In the genomic region with DNA sequence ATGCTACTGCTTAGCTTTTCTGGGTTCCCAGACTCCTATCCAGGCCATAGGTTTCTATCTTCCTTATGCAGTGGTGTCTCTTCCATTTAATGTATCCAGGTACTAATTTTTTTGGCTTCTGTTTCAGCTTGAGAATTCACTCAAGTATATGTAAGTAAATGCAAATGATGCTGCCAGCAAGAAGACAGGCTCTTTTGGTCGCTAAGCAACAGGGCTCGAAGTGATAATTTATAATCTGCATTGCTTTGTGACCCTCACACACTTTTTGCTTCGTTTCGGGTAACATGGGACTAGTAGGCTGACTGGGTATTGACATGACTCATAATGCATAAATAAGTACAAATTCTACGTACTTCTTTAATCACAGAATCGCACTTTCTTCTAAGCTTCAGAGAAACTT, we compare ENCODE assay signal across 19 mouse cellular contexts.
DNase-seq lines count a peak whose midpoint lies in the region; ATAC-seq and TF ChIP-seq lines count a peak whose summit lies in the region.
"Had no signal": no experiment of that assay in that cellular context is flagged by ENCODE, and none has a peak within 500 bp of the region (broad histone marks: within the 10 kb centered on the region; RNA-seq: fewer than 3 reads in every experiment).

No protein-coding gene starts in this region.

- H3K9me3 ChIP-seq in midbrain, embryonic 15.5 days: no peaks in the 10 kb centered on the region
- H3K9me3 ChIP-seq in midbrain, embryonic 10.5 days (replicated peaks): no peaks in the 10 kb centered on the region
- H3K9me3 ChIP-seq: embryonic facial prominence, embryonic 15.5 days; heart, embryonic 13.5 days; hindbrain, embryonic 15.5 days had no signal

- no peaks in the 10 kb centered on the region for H3K27me3 ChIP-seq in midbrain, embryonic 15.5 days (replicated peaks)
- H3K27me3 ChIP-seq in midbrain, embryonic 10.5 days (ENCODE audit: low read depth, poor library complexity, severe bottlenecking): no peaks in the 10 kb centered on the region
- H3K27me3 ChIP-seq: embryonic facial prominence, embryonic 15.5 days; heart, embryonic 13.5 days; hindbrain, embryonic 15.5 days had no signal

- H3K4me2 ChIP-seq in midbrain, embryonic 15.5 days: no peak overlapping the region
- H3K4me2 ChIP-seq: embryonic facial prominence, embryonic 15.5 days; heart, embryonic 13.5 days; hindbrain, embryonic 15.5 days had no signal

- H3K4me3 ChIP-seq in midbrain, embryonic 15.5 days: no peak overlapping the region
- no peak overlapping the region for H3K4me3 ChIP-seq in midbrain, embryonic 10.5 days
- H3K4me3 ChIP-seq: embryonic facial prominence, embryonic 15.5 days; erythroblast, embryonic 14.5 days; gastrocnemius, adult 2 months; heart, embryonic 13.5 days; hindbrain, embryonic 15.5 days had no signal

- TF ChIP-seq CTCF in brain, embryonic 14.5 days (IDR thresholded peaks at IDR 0.05; ENCODE audit: borderline replicate concordance, extremely low read depth, insufficient read depth, insufficient read length): no peak

- H3K27ac ChIP-seq in midbrain, embryonic 15.5 days: no peak overlapping the region
- H3K27ac ChIP-seq in midbrain, embryonic 10.5 days (replicated peaks): no peak overlapping the region
- H3K27ac ChIP-seq: embryonic facial prominence, embryonic 15.5 days; gastrocnemius, adult 2 months; heart, embryonic 13.5 days; hindbrain, embryonic 15.5 days had no signal

- peak; percentile 41; the same call in 1 of the 2 replicates for ATAC-seq in frontal cortex, adult (ENCODE audit: low TSS enrichment)
- ATAC-seq in midbrain, embryonic 15.5 days (replicated peaks): peak; percentile 62; the same call in 1 of the 2 replicates

- H3K36me3 ChIP-seq in midbrain, embryonic 15.5 days (replicated peaks): no peaks in the 10 kb centered on the region
- no peaks in the 10 kb centered on the region for H3K36me3 ChIP-seq in midbrain, embryonic 10.5 days
- H3K36me3 ChIP-seq: embryonic facial prominence, embryonic 15.5 days; heart, embryonic 13.5 days; hindbrain, embryonic 15.5 days had no signal

- H3K9ac ChIP-seq in midbrain, embryonic 15.5 days: no peak overlapping the region
- H3K9ac ChIP-seq: embryonic facial prominence, embryonic 15.5 days; heart, embryonic 13.5 days; hindbrain, embryonic 15.5 days had no signal

- H3K4me1 ChIP-seq in midbrain, embryonic 15.5 days: 0 out of 2 replicates have a peak, but pooled peaks cover 3% of the 10 kb centered on the region
- peaks cover 4% of the 10 kb centered on the region for H3K4me1 ChIP-seq in midbrain, embryonic 10.5 days
- H3K4me1 ChIP-seq: embryonic facial prominence, embryonic 15.5 days; heart, embryonic 13.5 days; hindbrain, embryonic 15.5 days had no signal

- no peak for DNase-seq in frontal cortex, postnatal 25 days (ENCODE audit: low spot score in 2 of 2)
- no peak for DNase-seq in midbrain, embryonic 10.5 days (ENCODE audit: low spot score)
- DNase-seq in brain, embryonic 14.5 days (ENCODE audit: low read depth): peak; percentile 62
- DNase-seq in thymus, postnatal 0 days (ENCODE audit: low spot score): no peak
- DNase-seq: adrenal gland, adult 2 months; adrenal gland, postnatal 25 days; cerebellum, adult 11 months; cerebellum, adult 8-10 months; cerebellum, postnatal 14 days; embryo, embryonic 11 days; gastrocnemius, adult 2 months; gastrocnemius, postnatal 25 days; heart, postnatal 36 days had no signal

- TF ChIP-seq POLR2A in brain, embryonic 14.5 days (IDR thresholded peaks at IDR 0.05; ENCODE audit: borderline replicate concordance, extremely low read depth, insufficient read depth, insufficient read length, poor library complexity, severe bottlenecking): no peak

- WGBS in midbrain, embryonic 15.5 days: 44% methylated on average over 6 of the region's 6 CpGs
- WGBS in midbrain, embryonic 10.5 days: 85% methylated on average over 6 of the region's 6 CpGs
